Mouse (Mus musculus) spleen, adult 2 months (tissue): ENCODE results near the gene Cpvl. TPM values are rescaled to one million over a fixed set of nuclear protein-coding genes. Genes with fewer than 3 reads are reported as not detected.

Source experiments
- DNase-seq, 2 experiments: peaks; one replicate each; pipeline versions ENCODE4 v3.0.0 to v3.0.0-alpha.2; 2012 to 2021; ENCODE audit warnings: low spot score in 2 of 2, low read depth in 1 of 2
- H3K27ac ChIP-seq: fragments of 200-500 bp; 2 replicates; pipeline ENCODE4 v1.5.1; 2012; ENCODE audit warnings: low read length, inconsistent platforms; ENCODE audit not compliant: insufficient read depth
- H3K27me3 ChIP-seq: fragments of 200-500 bp; 2 replicates; pipeline ENCODE4 v1.6.1; 2012; ENCODE audit warnings: mild to moderate bottlenecking, moderate library complexity, low read length, inconsistent platforms; ENCODE audit not compliant: control insufficient read depth, insufficient read depth
- H3K36me3 ChIP-seq: fragments of 200-500 bp; 2 replicates; pipeline ENCODE4 v1.6.1; 2012; ENCODE audit warnings: mild to moderate bottlenecking, low read length, inconsistent platforms; ENCODE audit not compliant: control insufficient read depth, insufficient read depth
- H3K4me1 ChIP-seq: fragments of 200-500 bp; 2 replicates; pipeline ENCODE4 v1.6.1; 2011; ENCODE audit warnings: inconsistent platforms; ENCODE audit not compliant: control insufficient read depth, insufficient read depth, insufficient read length
- H3K4me3 ChIP-seq: fragments of 200-500 bp; 2 replicates; pipeline ENCODE4 v1.5.1; 2011; ENCODE audit warnings: mild to moderate bottlenecking, inconsistent platforms; ENCODE audit not compliant: insufficient read depth, insufficient read length; ENCODE audit errors: extremely low read depth
- CTCF ChIP-seq: fragments of 200-500 bp; IDR thresholded peaks from 2 replicates; pipeline ENCODE4 v1.5.1; 2011; ENCODE audit warnings: mild to moderate bottlenecking, inconsistent platforms; ENCODE audit not compliant: insufficient read depth, insufficient read length, insufficient replicate concordance; ENCODE audit errors: extremely low read depth
- POLR2A ChIP-seq: fragments of 200-500 bp; IDR thresholded peaks from 2 replicates; pipeline ENCODE4 v1.6.1; 2011; ENCODE audit warnings: low read depth, low read length, inconsistent platforms
- WGBS: fragments of 180-500 bp; shearing (Covaris S2); methylation state at CpG from one replicate; pipeline ENCODE4 v1.1.7; 2018; 5-methylcytosine and 5-hydroxymethylcytosine counted together
- polyA plus RNA-seq: library from polyadenylated mRNA; depleted of rRNA; stranded (reverse); fragments of >200 nt; gene quantifications from 2 replicates; pipeline ENCODE4 v1.2.3, GENCODE M21; 2012; rRNA removed

Cpvl gene
- polyA plus RNA-seq, 1 experiment: not detected

DNA sequence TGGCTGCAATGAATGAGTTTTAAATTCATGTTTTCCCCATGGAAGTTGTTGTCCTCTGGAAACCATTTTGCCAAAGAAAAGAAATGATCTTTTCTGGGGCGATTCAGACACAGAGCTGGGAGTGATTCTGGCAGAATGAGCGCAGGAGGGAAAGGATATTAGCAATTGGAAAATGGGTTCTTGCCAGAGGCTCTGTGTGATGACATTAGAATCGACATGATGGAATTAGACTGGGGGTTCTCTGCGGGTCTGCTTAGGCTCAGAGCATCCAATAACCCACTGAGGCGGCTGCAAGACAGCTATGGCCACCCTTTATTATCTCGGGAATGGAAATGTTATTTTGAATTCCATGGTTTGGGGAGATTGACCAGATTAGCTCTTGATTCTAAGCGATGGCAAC lies 120.6 kb downstream of the Cpvl start:
- H3K27me3 ChIP-seq: no peaks in the 10 kb centered on the region
- WGBS: 82% methylated on average over 7 of the region's 7 CpGs
- H3K27ac ChIP-seq: no peak overlapping the region
- no peak for TF ChIP-seq CTCF
- no peak for TF ChIP-seq POLR2A
- H3K4me3 ChIP-seq: no peak overlapping the region
- H3K36me3 ChIP-seq: no peaks in the 10 kb centered on the region
- no peaks in the 10 kb centered on the region for H3K4me1 ChIP-seq
- no peak for DNase-seq

DNA sequence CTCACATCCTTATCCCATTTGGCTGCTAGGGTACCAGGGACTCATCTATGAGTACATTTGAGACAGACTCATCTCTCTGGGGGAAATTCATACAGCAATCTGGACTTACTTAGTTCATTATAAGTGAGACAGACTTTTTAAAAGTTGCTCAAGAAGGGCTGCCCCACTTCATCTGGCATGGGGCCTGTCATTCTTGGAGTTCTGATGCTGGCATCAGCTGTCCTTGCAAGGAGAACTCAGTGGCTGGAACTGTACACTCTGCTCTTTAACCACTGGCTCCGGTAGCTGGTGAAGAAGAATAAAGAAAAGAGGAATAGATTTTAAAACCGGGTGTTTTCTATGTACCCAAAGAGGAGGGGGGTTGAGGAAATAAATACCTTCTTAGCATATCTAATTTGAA lies 121.7 kb downstream of the Cpvl start:
- Histone ChIP-seq H3K4me1 (no peaks in the 10 kb centered on the region), H3K27ac (no peak overlapping the region), H3K4me3 (no peak overlapping the region), H3K27me3 (no peaks in the 10 kb centered on the region), H3K36me3 (no peaks in the 10 kb centered on the region)
- 83% methylated on average over 2 of the region's 2 CpGs for WGBS
- TF ChIP-seq POLR2A (no peak), CTCF (no peak)
- no peak for DNase-seq

DNA sequence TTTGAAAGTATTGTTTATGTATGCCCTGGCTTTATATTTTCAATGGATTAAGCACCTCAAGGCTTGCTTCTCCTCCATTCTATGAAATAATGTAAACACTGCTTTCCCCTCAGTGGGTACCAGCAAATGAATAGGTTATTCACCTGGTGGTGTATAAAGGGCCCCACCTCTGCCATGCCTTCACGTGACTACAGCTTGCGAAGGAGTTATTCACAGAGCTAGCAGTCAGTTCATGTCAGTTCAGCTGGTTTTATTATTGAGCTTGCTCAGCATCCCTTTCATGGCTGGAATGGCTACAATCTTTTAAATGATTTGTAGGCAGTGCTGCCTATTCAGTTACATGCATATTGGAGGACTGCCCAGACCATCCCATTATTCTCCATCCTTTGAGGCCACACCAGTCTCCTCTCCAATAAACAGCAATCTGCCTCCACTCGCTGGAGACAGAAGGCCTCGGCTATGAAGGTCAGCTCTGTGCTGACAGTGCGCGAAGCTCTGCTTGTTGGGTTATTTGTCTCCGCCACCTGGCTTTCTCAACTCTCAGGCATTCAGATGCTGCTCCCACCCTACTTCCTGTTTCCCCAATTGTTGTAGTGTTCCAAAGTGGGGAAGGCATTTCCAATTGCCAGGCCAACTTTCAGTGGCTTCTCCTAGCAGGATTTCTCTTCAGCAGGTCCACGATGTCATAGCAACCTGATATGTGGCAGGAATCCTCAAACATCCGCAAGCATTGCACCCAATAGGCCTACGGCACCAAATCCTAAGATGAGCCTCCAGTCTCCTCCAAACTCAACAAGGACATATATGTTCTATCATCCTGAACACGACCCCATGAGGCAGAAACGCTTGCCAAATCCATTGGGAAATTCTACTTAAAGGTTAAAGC lies 123.3 kb downstream of the Cpvl start:
- Histone ChIP-seq H3K4me1 (no peaks in the 10 kb centered on the region), H3K27ac (no peak overlapping the region), H3K4me3 (no peak overlapping the region), H3K36me3 (no peaks in the 10 kb centered on the region), H3K27me3 (no peaks in the 10 kb centered on the region)
- WGBS: 88% methylated on average over 12 of the region's 12 CpGs
- TF ChIP-seq CTCF (no peak), POLR2A (no peak)
- no peak for DNase-seq

DNA sequence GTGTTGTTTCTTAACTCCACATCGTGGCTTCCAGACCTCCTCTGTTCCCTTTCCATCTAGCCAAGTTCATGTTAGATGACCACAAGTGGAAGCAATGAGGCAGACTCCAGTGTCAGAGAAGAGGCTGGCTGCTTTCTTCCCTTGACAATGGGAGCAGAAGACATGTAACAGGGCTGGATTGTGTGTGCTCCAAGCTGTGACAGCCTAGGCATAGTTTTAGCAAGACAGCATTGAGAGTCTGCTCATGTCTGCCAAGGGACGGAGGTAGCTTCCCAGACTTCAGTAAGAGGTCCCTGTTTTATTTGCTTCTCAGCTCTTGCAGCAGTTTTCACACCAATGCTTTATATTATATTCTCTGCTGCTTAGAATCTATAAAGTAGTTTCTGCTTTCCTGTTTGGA lies 124.2 kb downstream of the Cpvl start:
- whole genome bisulfite sequencing: 51% methylated on average over 2 of the region's 2 CpGs
- Histone ChIP-seq H3K4me3 (no peak overlapping the region), H3K36me3 (no peaks in the 10 kb centered on the region), H3K27ac (no peak overlapping the region), H3K4me1 (no peaks in the 10 kb centered on the region), H3K27me3 (no peaks in the 10 kb centered on the region)
- no peak for DNase-seq
- TF ChIP-seq CTCF (no peak), POLR2A (no peak)

DNA sequence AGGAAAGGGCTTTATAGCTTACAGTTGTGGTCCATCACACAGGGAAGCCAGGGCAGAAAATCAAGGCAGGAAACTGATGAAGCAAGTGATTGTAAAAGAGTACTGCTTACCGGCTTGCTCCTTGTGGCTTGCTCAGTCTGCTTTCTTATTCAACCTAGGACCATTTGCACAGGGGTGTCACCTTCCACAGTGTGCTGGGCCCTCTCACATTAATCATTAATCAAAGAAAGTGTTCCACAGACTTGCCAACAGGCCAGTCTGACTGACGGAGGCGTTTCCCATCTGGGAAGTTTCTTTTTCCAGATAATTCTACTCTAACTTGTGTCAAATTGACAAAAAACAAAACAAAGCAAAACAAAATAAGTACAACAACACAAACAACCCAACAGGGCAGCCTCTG lies 124.9 kb downstream of the Cpvl start:
- Histone ChIP-seq H3K36me3 (no peaks in the 10 kb centered on the region), H3K27me3 (no peaks in the 10 kb centered on the region), H3K27ac (no peak overlapping the region), H3K4me3 (no peak overlapping the region), H3K4me1 (no peaks in the 10 kb centered on the region)
- 86% methylated on average over 3 of the region's 3 CpGs for WGBS
- TF ChIP-seq POLR2A (no peak), CTCF (no peak)
- DNase-seq: no peak

DNA sequence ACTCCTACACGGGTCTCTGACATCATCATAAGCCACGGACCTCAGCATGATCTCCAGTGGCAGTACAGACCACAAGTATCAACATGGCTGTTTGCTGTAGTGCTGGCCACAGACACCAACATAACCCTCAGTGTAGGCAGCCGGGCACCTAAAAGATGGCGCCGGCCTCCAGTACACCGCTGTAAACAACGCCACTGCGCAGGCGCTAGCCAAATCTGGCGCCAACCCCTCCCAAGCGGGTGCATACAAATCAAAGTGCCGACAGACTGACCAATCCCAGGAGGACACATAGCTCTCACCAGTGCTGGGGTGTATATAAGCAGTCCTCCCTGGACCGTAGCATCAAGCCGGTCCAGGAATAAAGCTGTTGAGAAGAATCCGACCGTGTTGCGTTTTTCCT lies 133.8 kb downstream of the Cpvl start:
- Histone ChIP-seq H3K36me3 (no peaks in the 10 kb centered on the region), H3K4me3 (no peak overlapping the region), H3K27ac (no peak overlapping the region), H3K4me1 (no peaks in the 10 kb centered on the region), H3K27me3 (no peaks in the 10 kb centered on the region)
- no peak for DNase-seq
- WGBS: 94% methylated on average over 17 of the region's 17 CpGs
- no peak for TF ChIP-seq CTCF

DNA sequence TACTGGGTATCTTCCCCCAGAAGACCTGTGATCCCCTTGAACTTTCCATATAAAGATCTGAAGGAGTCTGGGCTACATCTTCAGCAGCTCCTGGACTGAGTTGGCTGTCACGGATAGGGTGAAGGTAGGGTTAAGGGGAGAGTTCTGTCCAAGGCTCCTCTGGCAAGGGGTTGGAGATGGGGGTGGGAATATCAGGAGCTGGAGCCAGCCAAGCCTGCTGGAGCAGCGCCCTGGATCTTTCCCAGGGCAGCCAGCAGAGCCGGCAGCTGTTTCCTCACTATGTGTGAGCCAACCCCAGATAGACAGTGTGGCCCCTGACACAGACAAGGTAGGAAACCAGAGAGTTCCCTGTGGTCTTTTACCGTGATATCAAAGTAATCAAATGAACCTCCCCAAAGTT lies 153.3 kb downstream of the Cpvl start:
- 61% methylated on average over 4 of the region's 4 CpGs for WGBS
- TF ChIP-seq POLR2A (no peak), CTCF (no peak)
- H3K4me3 ChIP-seq: no peak overlapping the region
- H3K27me3 ChIP-seq: peaks cover 4% of the 10 kb centered on the region
- no peak overlapping the region for H3K27ac ChIP-seq
- H3K4me1 ChIP-seq: no peaks in the 10 kb centered on the region
- no peak for DNase-seq
- no peaks in the 10 kb centered on the region for H3K36me3 ChIP-seq

Other genes with a start within 250 kb of the Cpvl start
- 2.3 and 2.7 TPM in 2 replicates for gene Tril, start 157.8 kb downstream of the Cpvl start, polyA plus RNA-seq
- 8.4 and 11.8 TPM in 2 replicates for gene Chn2, start 60.9 kb upstream of the Cpvl start, polyA plus RNA-seq